20 mouse cellular contexts compared by ENCODE assay signal in the genomic region with DNA sequence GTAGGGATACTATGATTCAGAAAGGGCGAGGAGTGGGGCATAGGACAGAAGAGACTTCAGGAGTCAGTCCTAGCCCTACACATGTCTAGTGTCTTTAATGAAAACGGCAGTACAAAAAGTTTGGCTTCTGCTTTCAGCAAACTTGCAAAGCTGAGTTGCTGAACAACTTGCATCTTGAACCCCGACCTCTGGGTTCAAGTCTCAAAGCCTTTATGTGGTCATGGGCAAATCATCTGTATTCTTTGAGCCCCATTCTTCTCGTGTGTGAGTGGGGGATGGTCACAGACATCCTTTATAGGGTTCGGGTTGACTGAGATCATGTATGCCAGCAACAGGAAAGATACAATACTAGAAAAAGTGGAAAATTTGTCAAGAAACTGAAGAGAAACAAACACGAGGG.
A peak's percentile ranks its signal among the peaks of the same experiment; 100 is the strongest.
DNase-seq lines count a peak whose midpoint lies in the region; ATAC-seq and TF ChIP-seq lines count a peak whose summit lies in the region.
"Had no signal": no experiment of that assay in that cellular context is flagged by ENCODE, and none has a peak within 500 bp of the region (broad histone marks: within the 10 kb centered on the region; RNA-seq: fewer than 3 reads in every experiment).

No protein-coding gene starts in this region.

- ATAC-seq in embryonic facial prominence, embryonic 15.5 days (ENCODE audit: insufficient number of reproducible peaks, low FRiP score, low TSS enrichment, low read depth) = no peak
- no peak for ATAC-seq in heart, embryonic 16.5 days (replicated peaks; ENCODE audit: extremely low read depth, insufficient read depth, low FRiP score)
- no peak for ATAC-seq in kidney, postnatal 0 days (replicated peaks; ENCODE audit: low FRiP score, low read depth)
- ATAC-seq: CD4-positive, CD25-positive, alpha-beta regulatory T cell, adult 4 months; forebrain, embryonic 13.5 days; forebrain, postnatal 0 days; hindbrain, embryonic 16.5 days; inflammation-experienced regulatory T-cells, adult 6 months had no signal

- H3K9me3 ChIP-seq in embryonic facial prominence, embryonic 15.5 days (replicated peaks) = no peaks in the 10 kb centered on the region
- H3K9me3 ChIP-seq in embryonic facial prominence, embryonic 10.5 days = no peaks in the 10 kb centered on the region
- H3K9me3 ChIP-seq in heart, embryonic 16.5 days (replicated peaks; ENCODE audit: control insufficient read depth, low read length) = no peaks in the 10 kb centered on the region
- H3K9me3 ChIP-seq in kidney, postnatal 0 days (replicated peaks; ENCODE audit: low read length) = no peaks in the 10 kb centered on the region
- H3K9me3 ChIP-seq: embryonic facial prominence, embryonic 13.5 days; forebrain, embryonic 13.5 days; G1E; heart, embryonic 13.5 days; hindbrain, embryonic 12.5 days had no signal

- peak overlapping the region; percentile 8; the same call in 1 of the 2 replicates for H3K27ac ChIP-seq in embryonic facial prominence, embryonic 15.5 days (replicated peaks)
- no peak overlapping the region for H3K27ac ChIP-seq in embryonic facial prominence, embryonic 10.5 days (replicated peaks)
- H3K27ac ChIP-seq in heart, embryonic 16.5 days (ENCODE audit: low read length) = peak overlapping the region; percentile 68
- peak overlapping the region; percentile 60; the same call in 1 of the 2 replicates for H3K27ac ChIP-seq in kidney, postnatal 0 days
- H3K27ac ChIP-seq: forebrain, embryonic 13.5 days; hindbrain, embryonic 12.5 days had no signal

- 74% methylated on average over 6 of the region's 6 CpGs for WGBS in embryonic facial prominence, embryonic 15.5 days
- 77% methylated on average over 6 of the region's 6 CpGs for WGBS in embryonic facial prominence, embryonic 10.5 days
- WGBS in heart, embryonic 16.5 days = 79% methylated on average over 6 of the region's 6 CpGs
- 64% methylated on average over 6 of the region's 6 CpGs for WGBS in kidney, postnatal 0 days

- no peaks in the 10 kb centered on the region for H3K36me3 ChIP-seq in embryonic facial prominence, embryonic 15.5 days
- no peaks in the 10 kb centered on the region for H3K36me3 ChIP-seq in embryonic facial prominence, embryonic 10.5 days (replicated peaks)
- no peaks in the 10 kb centered on the region for H3K36me3 ChIP-seq in heart, embryonic 16.5 days (ENCODE audit: control insufficient read depth, insufficient read depth)
- H3K36me3 ChIP-seq in kidney, postnatal 0 days (ENCODE audit: insufficient read depth, low read length) = no peaks in the 10 kb centered on the region
- H3K36me3 ChIP-seq: embryonic facial prominence, embryonic 13.5 days; G1E; heart, embryonic 13.5 days; hindbrain, embryonic 12.5 days had no signal

- H3K9ac ChIP-seq in embryonic facial prominence, embryonic 15.5 days = no peak overlapping the region
- no peak overlapping the region for H3K9ac ChIP-seq in heart, embryonic 16.5 days (ENCODE audit: low read length)
- no peak overlapping the region for H3K9ac ChIP-seq in kidney, postnatal 0 days (ENCODE audit: low read depth, low read length)
- H3K9ac ChIP-seq: embryonic facial prominence, embryonic 13.5 days; forebrain, embryonic 13.5 days; forebrain, postnatal 0 days; heart, embryonic 13.5 days; hindbrain, embryonic 12.5 days had no signal

- peaks cover 44% of the 10 kb centered on the region for H3K4me1 ChIP-seq in embryonic facial prominence, embryonic 15.5 days
- H3K4me1 ChIP-seq in embryonic facial prominence, embryonic 10.5 days = peaks cover 36% of the 10 kb centered on the region
- peaks cover 57% of the 10 kb centered on the region for H3K4me1 ChIP-seq in heart, embryonic 16.5 days (ENCODE audit: control insufficient read depth, insufficient read depth, low read length)
- H3K4me1 ChIP-seq in kidney, postnatal 0 days (replicated peaks; ENCODE audit: insufficient read depth, low read length) = peaks cover 39% of the 10 kb centered on the region

- TF ChIP-seq CTCF in kidney, postnatal 0 days (IDR thresholded peaks at IDR 0.05; ENCODE audit: low read depth) = no peak

- no peak overlapping the region for H3K4me3 ChIP-seq in embryonic facial prominence, embryonic 15.5 days (replicated peaks)
- H3K4me3 ChIP-seq in embryonic facial prominence, embryonic 10.5 days = no peak overlapping the region
- no peak overlapping the region for H3K4me3 ChIP-seq in heart, embryonic 16.5 days (ENCODE audit: low read length)
- no peak overlapping the region for H3K4me3 ChIP-seq in kidney, postnatal 0 days (replicated peaks; ENCODE audit: low read depth, low read length)
- H3K4me3 ChIP-seq: embryonic facial prominence, embryonic 13.5 days; forebrain, embryonic 13.5 days; heart, embryonic 13.5 days; hindbrain, embryonic 12.5 days had no signal

- no peak for DNase-seq in embryonic facial prominence, embryonic 10.5 days (ENCODE audit: low spot score)
- DNase-seq in heart, postnatal 4 days = no peak
- peak; percentile 54 for DNase-seq in kidney, adult 8-10 months
- no peak for DNase-seq in kidney, adult 18-20 months
- DNase-seq in kidney, postnatal 0 days (ENCODE audit: low spot score) = no peak
- DNase-seq in cerebellum, postnatal 14 days = no peak
- DNase-seq: adrenal gland, adult 8-10 months; adrenal gland, postnatal 36 days; B cell, adult 2 months; forebrain, postnatal 0 days had no signal

- no peaks in the 10 kb centered on the region for H3K27me3 ChIP-seq in embryonic facial prominence, embryonic 15.5 days
- H3K27me3 ChIP-seq in embryonic facial prominence, embryonic 10.5 days (replicated peaks; ENCODE audit: low read depth, poor library complexity, severe bottlenecking) = 0 out of 2 replicates have a peak, but pooled peaks cover 3% of the 10 kb centered on the region
- H3K27me3 ChIP-seq in heart, embryonic 16.5 days (ENCODE audit: control insufficient read depth, insufficient read depth, low read length) = no peaks in the 10 kb centered on the region
- no peaks in the 10 kb centered on the region for H3K27me3 ChIP-seq in kidney, postnatal 0 days (ENCODE audit: insufficient read depth, low read length)
- H3K27me3 ChIP-seq: embryonic facial prominence, embryonic 13.5 days; forebrain, embryonic 13.5 days; hindbrain, embryonic 12.5 days had no signal

- no peak overlapping the region for H3K4me2 ChIP-seq in embryonic facial prominence, embryonic 15.5 days (replicated peaks)
- no peak overlapping the region for H3K4me2 ChIP-seq in heart, embryonic 16.5 days (ENCODE audit: low read depth, low read length)
- no peak overlapping the region for H3K4me2 ChIP-seq in kidney, postnatal 0 days (ENCODE audit: low read length)
- H3K4me2 ChIP-seq: embryonic facial prominence, embryonic 13.5 days; forebrain, embryonic 13.5 days; heart, embryonic 13.5 days; hindbrain, embryonic 12.5 days had no signal

Comparison
In these comparisons a context has a peak if more than half of its experiments do, and no peak if none do; other contexts are left out.
1. DNase-seq: peak in kidney, adult 8-10 months (2 of 2); none in embryonic facial prominence, embryonic 10.5 days (single experiment), heart, postnatal 4 days (single experiment), kidney, adult 18-20 months (single experiment), kidney, postnatal 0 days (single experiment) and cerebellum, postnatal 14 days (0 of 2).